Mouse (Mus musculus): ENCODE data around the gene Rgl3. TPM values are rescaled to one million over a fixed set of nuclear protein-coding genes. Genes with fewer than 3 reads are reported as not detected.

The Rgl3 gene
- polyA plus RNA-seq, 1 experiment from 2014 or later = 4.0 TPM

DNA sequence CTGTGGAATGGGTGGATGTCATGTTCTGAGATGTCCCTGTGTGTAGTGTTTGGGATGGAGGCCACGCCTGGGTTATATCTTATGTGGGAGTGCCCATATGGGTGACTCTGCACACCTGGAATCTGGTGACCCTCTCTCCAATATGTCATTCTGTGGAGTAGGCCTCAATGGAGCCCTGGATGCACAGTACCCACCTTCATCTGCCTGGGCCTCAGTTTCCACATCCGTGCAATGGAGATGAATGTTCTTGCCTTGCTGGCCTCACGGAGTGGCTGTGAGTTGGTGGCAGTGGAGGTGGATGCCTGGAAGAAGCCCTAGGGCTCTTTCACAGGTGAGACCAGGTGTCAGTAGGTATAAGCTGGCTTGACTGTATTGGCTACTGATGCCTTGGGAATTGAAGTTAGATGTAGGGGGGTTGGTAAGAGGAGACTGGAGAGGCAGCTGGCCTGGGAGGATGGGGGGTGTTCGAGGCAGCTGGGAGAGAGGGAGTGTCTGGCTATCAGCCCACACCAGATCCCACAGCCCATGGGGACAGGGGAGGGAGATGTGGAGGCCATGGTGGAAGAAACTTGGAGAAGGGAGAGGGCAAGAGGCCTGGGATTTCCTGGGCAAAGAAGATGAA is 50.9 kb downstream of the Rgl3 start:
- Histone ChIP-seq H3K4me3 (no peak overlapping the region), H3K4me1 (peaks cover 24% of the 10 kb centered on the region)

DNA sequence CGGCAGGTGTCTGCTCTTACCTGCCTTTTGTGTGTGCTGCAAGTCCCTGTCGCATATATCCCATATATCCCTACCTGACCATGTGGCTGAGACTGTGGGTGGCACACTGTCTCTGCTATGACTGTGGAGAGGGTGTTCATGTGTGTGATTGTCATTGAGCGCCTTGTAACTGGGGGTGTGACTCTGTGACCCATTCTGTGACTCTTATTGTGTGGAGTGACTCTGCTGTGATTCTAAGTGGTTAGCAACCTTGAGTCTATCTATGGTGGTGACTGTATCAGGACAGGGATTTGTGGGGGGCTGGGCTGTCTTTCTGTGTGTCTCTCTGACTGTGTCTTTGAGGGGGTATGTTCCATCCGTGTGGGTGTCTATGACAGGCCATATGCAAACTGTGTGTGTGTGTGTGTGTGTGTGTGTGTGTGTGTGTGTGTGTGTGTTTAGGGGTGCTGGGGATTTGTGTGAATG is 51.5 kb downstream of the Rgl3 start:
- Histone ChIP-seq H3K4me3 (peak overlapping the region; percentile 69), H3K4me1 (peaks cover 24% of the 10 kb centered on the region), H3K27ac (replicated peaks) (no peak overlapping the region), H3K27me3 (replicated peaks; ENCODE audit: low read depth, poor library complexity, severe bottlenecking) (peaks cover 25% of the 10 kb centered on the region), H3K36me3 (replicated peaks) (no peaks in the 10 kb centered on the region), H3K9me3 (no peaks in the 10 kb centered on the region)
- DNase-seq (ENCODE audit: low spot score) = no peak
- WGBS = 86% methylated on average over 4 of the region's 4 CpGs

More for the DNA sequence above, 50.9 kb downstream of the Rgl3 start:
- H3K36me3 ChIP-seq (replicated peaks) = no peaks in the 10 kb centered on the region
- 84% methylated on average over 4 of the region's 4 CpGs for WGBS
- H3K27me3 ChIP-seq (replicated peaks; ENCODE audit: low read depth, poor library complexity, severe bottlenecking) = peaks cover 24% of the 10 kb centered on the region
- H3K9me3 ChIP-seq = no peaks in the 10 kb centered on the region
- no peak for DNase-seq (ENCODE audit: low spot score)
- H3K27ac ChIP-seq (replicated peaks) = no peak overlapping the region

DNA sequence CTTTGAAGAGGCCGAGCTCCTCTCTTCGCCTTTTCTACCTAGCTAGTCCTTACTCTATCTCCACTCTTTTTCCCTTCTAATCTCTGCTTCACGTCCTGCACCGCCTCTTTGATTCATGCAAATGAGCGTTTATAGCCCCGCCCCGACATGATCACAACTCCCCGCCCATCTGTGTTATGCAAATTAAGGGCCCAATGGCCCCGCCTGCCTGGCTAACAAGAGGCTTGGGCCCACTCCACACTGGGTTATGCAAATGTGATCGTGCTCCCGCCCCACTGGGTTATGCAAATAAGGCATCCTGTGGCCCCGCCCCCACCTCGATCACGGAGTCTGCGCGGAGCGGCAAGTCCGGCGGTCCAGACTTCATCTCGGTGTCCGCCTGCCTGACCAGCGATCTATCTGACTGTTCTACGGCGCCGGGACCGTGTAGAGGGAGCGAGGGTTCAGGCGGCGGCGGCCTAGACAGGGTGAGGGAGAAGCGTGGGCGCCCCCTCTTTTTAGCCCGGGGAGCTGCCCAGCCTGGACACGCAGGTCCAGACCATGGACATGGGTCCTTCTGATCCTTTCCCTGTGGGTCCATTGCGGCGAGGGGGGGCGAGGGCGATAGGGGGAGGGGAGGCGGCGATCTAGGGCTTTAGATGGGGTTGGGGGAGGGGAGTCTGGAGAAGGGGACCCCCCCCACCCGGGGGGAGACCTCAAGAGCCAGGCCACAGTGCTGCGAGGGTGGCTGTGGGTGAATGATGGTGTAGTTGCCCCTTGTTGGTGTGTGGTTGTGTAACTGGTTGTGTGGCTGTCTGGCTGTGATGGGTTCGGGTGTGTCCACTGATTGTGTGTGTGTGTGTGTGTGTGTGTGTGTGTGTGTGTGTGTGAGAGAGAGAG is 52.3 kb downstream of the Rgl3 start, which contains the start of gene Plppr2:
Plppr2 (plus strand) TSS at position 342 of the 879 bp plus-strand sequence.
- Histone ChIP-seq H3K27ac (replicated peaks) (peak within 1 kb of the TSS; percentile 82), H3K27me3 (replicated peaks; ENCODE audit: low read depth, poor library complexity, severe bottlenecking) (peaks cover 25% of the 10 kb centered on the region), H3K9me3 (no peaks in the 10 kb centered on the region), H3K36me3 (replicated peaks) (no peaks in the 10 kb centered on the region), H3K4me3 (peak within 1 kb of the TSS; percentile 69), H3K4me1 (peaks cover 24% of the 10 kb centered on the region)
- 3% methylated on average over 43 of the region's 43 CpGs for WGBS
- DNase-seq (ENCODE audit: low spot score) = peak; percentile 98

DNA sequence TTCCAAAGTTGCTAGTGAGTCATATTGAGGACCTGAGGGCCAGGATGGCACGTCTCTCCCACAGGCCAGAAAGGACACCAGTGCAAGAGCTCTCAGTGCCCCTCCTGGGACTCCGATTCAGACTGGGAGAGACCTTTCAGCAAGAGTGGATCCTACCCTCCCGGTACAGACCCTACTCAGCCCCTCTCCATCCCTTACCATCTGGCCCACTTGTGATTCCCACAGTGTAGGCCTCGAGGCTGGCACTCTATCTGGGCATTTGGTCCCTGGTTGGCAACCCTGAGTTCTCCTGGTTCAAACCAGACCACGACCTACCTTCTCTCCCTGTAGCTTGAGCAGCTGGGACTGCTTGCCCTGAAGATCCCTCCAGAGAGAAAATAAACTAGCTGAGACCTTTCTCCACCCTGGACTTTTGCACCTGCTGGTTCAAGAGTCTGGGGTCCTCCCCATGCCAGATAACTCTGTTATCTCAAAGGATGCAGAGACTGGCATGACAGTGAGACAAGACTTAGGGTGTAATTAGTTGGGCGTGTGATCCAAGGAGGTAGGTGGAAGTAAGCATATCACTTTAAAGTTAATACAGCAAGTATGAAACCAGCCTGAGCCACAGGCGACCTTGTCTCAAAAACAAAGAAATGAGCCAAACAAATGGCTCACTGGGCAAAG is 53.6 kb downstream of the Rgl3 start:
- WGBS = 86% methylated on average over 7 of the region's 7 CpGs
- Histone ChIP-seq H3K36me3 (replicated peaks) (no peaks in the 10 kb centered on the region), H3K4me3 (no peak overlapping the region), H3K27ac (replicated peaks) (no peak overlapping the region), H3K27me3 (replicated peaks; ENCODE audit: low read depth, poor library complexity, severe bottlenecking) (peaks cover 25% of the 10 kb centered on the region), H3K9me3 (no peaks in the 10 kb centered on the region), H3K4me1 (peaks cover 24% of the 10 kb centered on the region)
- no peak for DNase-seq (ENCODE audit: low spot score)

DNA sequence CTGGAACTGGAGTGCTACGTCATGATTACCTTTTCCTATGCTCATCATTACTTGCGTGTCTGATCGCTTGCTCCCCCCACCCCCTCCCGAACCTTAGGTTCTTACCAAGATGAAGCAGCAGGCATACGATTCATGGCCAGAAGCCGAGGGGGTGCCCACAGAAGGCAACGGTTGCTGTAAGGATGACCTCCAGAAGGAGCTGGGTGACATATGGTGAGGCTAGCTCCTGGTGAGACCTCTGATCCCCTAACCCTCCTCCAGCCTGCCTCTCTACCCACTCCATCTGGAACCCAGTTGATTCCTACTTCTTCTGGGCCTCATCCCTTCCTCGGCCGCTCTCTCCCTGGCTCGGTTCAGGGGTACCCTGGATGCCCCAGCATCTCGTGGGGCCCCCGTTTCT is 55.2 kb downstream of the Rgl3 start:
- H3K4me3 ChIP-seq = no peak overlapping the region
- peaks cover 25% of the 10 kb centered on the region for H3K27me3 ChIP-seq (replicated peaks; ENCODE audit: low read depth, poor library complexity, severe bottlenecking)
- no peak overlapping the region for H3K27ac ChIP-seq (replicated peaks)
- no peak for DNase-seq (ENCODE audit: low spot score)
- no peaks in the 10 kb centered on the region for H3K9me3 ChIP-seq
- 92% methylated on average over 12 of the region's 12 CpGs for WGBS
- peaks cover 24% of the 10 kb centered on the region for H3K4me1 ChIP-seq
- no peaks in the 10 kb centered on the region for H3K36me3 ChIP-seq (replicated peaks)

DNA sequence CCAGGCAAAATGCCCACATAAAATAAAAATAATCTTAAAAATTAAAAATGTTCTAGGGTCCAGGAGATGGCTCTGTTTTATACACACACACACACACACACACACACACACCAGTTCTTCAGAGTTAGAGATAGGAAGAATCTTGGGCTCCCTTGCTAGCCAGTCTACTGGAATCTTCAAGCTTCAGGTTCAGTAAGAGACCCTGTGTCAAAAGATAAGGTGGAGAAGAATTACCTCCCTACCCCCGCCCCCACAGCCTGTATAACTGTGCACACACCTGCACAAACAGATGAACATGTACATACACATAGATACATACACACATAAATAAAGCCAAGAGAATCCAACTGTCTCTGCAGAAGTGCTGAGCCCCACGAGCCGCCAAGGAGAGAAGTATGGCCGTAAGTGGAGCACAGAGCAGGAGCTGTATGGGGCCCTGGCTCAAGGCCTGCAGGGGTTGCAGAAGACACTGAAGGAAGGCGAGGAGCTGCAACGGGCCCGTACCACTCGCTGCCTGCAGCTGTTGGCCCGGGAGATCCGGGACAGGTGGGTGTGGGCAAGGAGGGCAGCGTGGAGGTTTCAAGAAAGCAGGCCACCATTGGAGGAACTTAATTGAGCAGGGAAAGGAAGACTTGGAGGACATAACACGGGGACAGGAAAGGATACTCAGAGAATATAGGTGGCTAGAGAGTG is 56.7 kb downstream of the Rgl3 start:
- no peak overlapping the region for H3K27ac ChIP-seq (replicated peaks)
- H3K36me3 ChIP-seq (replicated peaks) = no peaks in the 10 kb centered on the region
- H3K27me3 ChIP-seq (replicated peaks; ENCODE audit: low read depth, poor library complexity, severe bottlenecking) = peaks cover 21% of the 10 kb centered on the region
- DNase-seq (ENCODE audit: low spot score) = no peak
- peaks cover 18% of the 10 kb centered on the region for H3K4me1 ChIP-seq
- no peaks in the 10 kb centered on the region for H3K9me3 ChIP-seq
- WGBS = 55% methylated on average over 12 of the region's 12 CpGs
- no peak overlapping the region for H3K4me3 ChIP-seq

DNA sequence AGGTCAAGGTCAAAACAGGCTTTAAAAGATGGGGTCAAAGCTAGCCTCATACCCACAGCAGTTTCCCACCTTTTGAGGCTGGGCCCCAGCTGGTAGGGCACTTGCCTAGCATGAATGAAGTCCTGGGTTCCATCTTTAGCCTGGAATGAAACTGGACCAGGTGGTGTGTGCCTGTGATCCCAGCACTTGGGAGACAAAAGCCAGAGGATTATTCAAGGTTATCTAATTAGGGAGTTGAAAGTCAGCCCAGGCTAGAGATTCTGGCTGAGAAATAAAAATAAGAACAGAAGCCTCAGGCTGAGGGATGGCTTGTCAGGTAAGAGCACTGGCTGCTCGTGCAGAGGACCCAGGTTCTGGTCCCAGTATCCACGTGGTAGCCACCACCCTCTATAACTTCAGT is 57.2 kb downstream of the Rgl3 start:
- Histone ChIP-seq H3K36me3 (replicated peaks) (no peaks in the 10 kb centered on the region), H3K4me1 (peaks cover 16% of the 10 kb centered on the region), H3K4me3 (no peak overlapping the region), H3K27me3 (replicated peaks; ENCODE audit: low read depth, poor library complexity, severe bottlenecking) (peaks cover 21% of the 10 kb centered on the region), H3K27ac (replicated peaks) (no peak overlapping the region), H3K9me3 (no peaks in the 10 kb centered on the region)
- DNase-seq (ENCODE audit: low spot score) = no peak
- WGBS = 66% methylated on average over 2 of the region's 2 CpGs

DNA sequence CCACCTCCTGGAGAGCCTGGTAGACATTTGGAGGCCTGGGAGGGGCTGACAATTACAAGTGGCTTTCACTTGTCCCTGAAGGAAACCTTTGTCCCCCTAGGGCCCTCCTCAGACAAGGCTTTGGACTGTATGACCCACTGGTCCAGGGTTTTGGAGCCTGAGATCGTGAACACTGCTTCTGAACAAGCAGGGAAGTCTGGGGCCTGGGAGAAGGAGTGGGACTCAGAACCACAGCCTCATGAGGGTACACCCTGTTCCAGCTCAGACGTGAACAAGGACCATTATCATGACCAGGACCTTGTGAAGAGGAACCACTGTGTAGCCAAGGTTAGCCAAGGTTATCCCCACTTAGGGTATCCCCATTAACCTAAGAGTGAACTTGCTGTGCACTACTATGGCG is 60.0 kb downstream of the Rgl3 start:
- H3K9me3 ChIP-seq = no peaks in the 10 kb centered on the region
- peaks cover 12% of the 10 kb centered on the region for H3K27me3 ChIP-seq (replicated peaks; ENCODE audit: low read depth, poor library complexity, severe bottlenecking)
- 80% methylated on average over 3 of the region's 3 CpGs for WGBS
- peaks cover 17% of the 10 kb centered on the region for H3K4me1 ChIP-seq
- H3K27ac ChIP-seq (replicated peaks) = no peak overlapping the region
- no peak overlapping the region for H3K4me3 ChIP-seq
- peaks cover 12% of the 10 kb centered on the region; the same call in 1 of the 2 replicates for H3K36me3 ChIP-seq (replicated peaks)
- no peak for DNase-seq (ENCODE audit: low spot score)

DNA sequence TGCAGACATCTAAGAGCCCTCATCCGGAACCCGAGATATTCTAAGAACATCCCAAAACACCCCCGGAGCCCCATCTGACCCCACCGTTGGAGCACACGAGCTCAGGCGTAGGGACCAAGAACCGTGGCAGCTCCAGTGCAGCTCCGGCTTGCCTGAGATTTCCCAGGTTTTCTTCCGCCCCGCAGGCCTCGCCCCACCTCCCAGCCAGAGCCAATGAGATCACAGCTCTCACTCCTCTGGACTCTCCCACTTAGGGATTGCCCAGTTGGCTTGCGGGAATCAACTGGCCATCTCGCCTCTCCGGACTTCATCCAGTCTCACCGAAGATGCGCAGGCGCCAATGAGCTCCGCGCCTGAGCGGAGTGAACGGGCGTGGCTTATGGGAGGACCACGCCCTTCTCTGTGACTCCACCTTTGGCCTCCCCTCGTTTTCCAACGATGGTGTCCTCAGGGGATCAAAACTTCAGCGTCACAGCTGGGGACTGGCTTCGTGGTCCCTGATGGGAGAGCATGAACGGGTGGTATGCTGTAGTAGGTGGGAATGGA is 62.0 kb downstream of the Rgl3 start, which contains the start of the genes Ccdc159 and Tmem205:
Ccdc159 (plus strand) TSS at position 264 of the 546 bp plus-strand sequence.
Tmem205 (minus strand) TSS at position 349 of the 546 bp plus-strand sequence.
- Histone ChIP-seq H3K4me1 (peaks cover 17% of the 10 kb centered on the region), H3K9me3 (no peaks in the 10 kb centered on the region), H3K27me3 (replicated peaks; ENCODE audit: low read depth, poor library complexity, severe bottlenecking) (no peaks in the 10 kb centered on the region), H3K4me3 (peak within 1 kb of the TSS; percentile 63), H3K36me3 (replicated peaks) (peaks cover 17% of the 10 kb centered on the region; the same call in 1 of the 2 replicates), H3K27ac (replicated peaks) (peak within 1 kb of the TSS; percentile 81)
- peak; percentile 96 for DNase-seq (ENCODE audit: low spot score)
- WGBS = under 1% methylated on average over 28 of the region's 28 CpGs

DNA sequence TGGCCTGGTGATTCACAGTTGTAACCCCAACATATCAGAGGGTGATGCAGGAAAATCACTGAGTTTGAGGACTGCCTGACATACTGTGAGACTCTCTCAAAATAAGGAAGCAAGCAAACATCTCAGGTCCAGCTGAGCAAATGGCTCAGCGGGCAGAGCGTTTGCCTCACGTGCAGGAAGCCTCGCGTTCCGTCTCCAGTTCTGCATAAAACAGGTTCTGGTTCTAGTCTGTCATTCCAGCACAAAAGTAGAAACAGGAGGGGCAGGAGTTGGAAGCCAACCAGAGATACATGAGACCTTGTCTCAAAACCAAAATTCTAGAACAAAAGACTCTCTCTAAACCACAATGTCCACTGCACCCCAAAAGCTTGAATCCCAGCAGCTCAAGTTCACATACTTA is 62.5 kb downstream of the Rgl3 start:
- peak overlapping the region; percentile 63 for H3K4me3 ChIP-seq
- H3K4me1 ChIP-seq = peaks cover 17% of the 10 kb centered on the region
- no peak for DNase-seq (ENCODE audit: low spot score)
- H3K27ac ChIP-seq (replicated peaks) = peak overlapping the region; percentile 81
- H3K9me3 ChIP-seq = no peaks in the 10 kb centered on the region
- 5% methylated on average over 6 of the region's 6 CpGs for WGBS
- no peaks in the 10 kb centered on the region for H3K27me3 ChIP-seq (replicated peaks; ENCODE audit: low read depth, poor library complexity, severe bottlenecking)
- peaks cover 19% of the 10 kb centered on the region; the same call in 1 of the 2 replicates for H3K36me3 ChIP-seq (replicated peaks)

DNA sequence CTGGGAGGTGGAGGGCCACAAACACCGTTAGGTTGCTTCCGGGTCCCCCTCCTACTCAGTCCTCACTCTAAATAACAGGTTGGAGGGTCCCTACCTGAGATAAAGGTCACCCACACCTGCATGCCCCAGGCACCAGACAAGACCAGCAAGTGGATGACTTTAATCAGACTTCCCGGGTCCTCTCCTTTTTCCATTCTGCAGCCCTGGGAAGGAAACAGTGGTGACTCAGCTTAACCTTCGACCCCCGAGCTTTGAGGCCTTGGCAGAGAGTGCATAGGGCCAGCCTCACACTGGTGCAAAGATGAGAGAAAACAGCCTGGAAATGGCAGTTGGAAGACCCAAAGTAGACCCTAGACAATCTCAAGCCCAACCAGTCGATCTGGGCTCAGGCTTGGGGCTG is 63.1 kb downstream of the Rgl3 start:
- no peak for DNase-seq (ENCODE audit: low spot score)
- WGBS = 76% methylated on average over 6 of the region's 6 CpGs
- H3K9me3 ChIP-seq = no peaks in the 10 kb centered on the region
- no peaks in the 10 kb centered on the region for H3K27me3 ChIP-seq (replicated peaks; ENCODE audit: low read depth, poor library complexity, severe bottlenecking)
- H3K4me3 ChIP-seq = peak overlapping the region; percentile 63
- peaks cover 17% of the 10 kb centered on the region for H3K4me1 ChIP-seq
- no peak overlapping the region for H3K27ac ChIP-seq (replicated peaks)
- peaks cover 22% of the 10 kb centered on the region; the same call in 1 of the 2 replicates for H3K36me3 ChIP-seq (replicated peaks)

All from embryonic facial prominence, embryonic 10.5 days (tissue).